Mouse (Mus musculus) hindbrain, embryonic 14.5 days (tissue): Measurements from ENCODE around the gene Map2k2. TPM values are rescaled to one million over a fixed set of nuclear protein-coding genes. Genes with fewer than 3 reads are reported as not detected.
A peak's percentile ranks its signal among the peaks of the same experiment; 100 is the strongest.

ENCODE experiments used
- ATAC-seq: fragments of 200-750 bp; cut with Nextera tagmentation; 2 replicates; pipeline ENCODE4 v1.8.0; 2017; ENCODE audit warnings: moderate number of reproducible peaks, mild to moderate bottlenecking, moderate TSS enrichment, moderate library complexity; ENCODE audit not compliant: low FRiP score
- DNase-seq: peaks from one replicate; pipeline ENCODE4 v3.0.0-alpha.2; 2015; ENCODE audit warnings: low spot score
- H3K27ac ChIP-seq: fragments of 300-500 bp; sonication (generic); 2 replicates; pipeline ENCODE4 v1.5.1; 2014; ENCODE audit warnings: mild to moderate bottlenecking, moderate library complexity
- H3K27me3 ChIP-seq: fragments of 300-500 bp; sonication (generic); 2 replicates; pipeline ENCODE4 v1.6.1; 2014; ENCODE audit warnings: mild to moderate bottlenecking, low read length, mixed read lengths; ENCODE audit not compliant: control insufficient read depth, insufficient read depth
- H3K36me3 ChIP-seq: fragments of 300-500 bp; sonication (generic); replicated peaks from 2 replicates; pipeline ENCODE4 v1.6.1; 2014; ENCODE audit not compliant: control insufficient read depth, insufficient read depth
- H3K4me1 ChIP-seq: fragments of 300-500 bp; sonication (generic); replicated peaks from 2 replicates; pipeline ENCODE4 v1.6.1; 2014; ENCODE audit warnings: antibody characterized with exemption, low read length, mixed read lengths; ENCODE audit not compliant: control insufficient read depth, insufficient read depth
- H3K4me2 ChIP-seq: fragments of 300-500 bp; sonication (generic); replicated peaks from 2 replicates; pipeline ENCODE4 v1.6.1; 2014; ENCODE audit warnings: mild to moderate bottlenecking, moderate library complexity
- H3K4me3 ChIP-seq: fragments of 300-500 bp; sonication (generic); replicated peaks from 2 replicates; pipeline ENCODE4 v1.5.1; 2014; ENCODE audit warnings: mild to moderate bottlenecking, low read length
- H3K9ac ChIP-seq: fragments of 300-500 bp; sonication (generic); 2 replicates; pipeline ENCODE4 v1.6.1; 2014
- H3K9me3 ChIP-seq: fragments of 300-500 bp; sonication (generic); 2 replicates; pipeline ENCODE4 v1.6.1; 2016; ENCODE audit warnings: low read length; ENCODE audit not compliant: control insufficient read depth
- WGBS: fragments of 180-500 bp; shearing (Covaris S2); extraction: QIAGEN DNeasy Blood & Tissue Kit; methylation state at CpG from one replicate; pipeline ENCODE4 v1.1.7; 2014; 5-methylcytosine and 5-hydroxymethylcytosine counted together
- polyA plus RNA-seq: library from polyadenylated mRNA; unstranded; fragments of >200 nt; fragmentation: Nextera tagmentation; extraction: Ambion mirVana; gene quantifications from 2 replicates; pipeline ENCODE4 v1.2.1, GENCODE M21; 2014

Map2k2 gene
- polyA plus RNA-seq, 1 experiment from 2014 or later: 222 TPM

DNA sequence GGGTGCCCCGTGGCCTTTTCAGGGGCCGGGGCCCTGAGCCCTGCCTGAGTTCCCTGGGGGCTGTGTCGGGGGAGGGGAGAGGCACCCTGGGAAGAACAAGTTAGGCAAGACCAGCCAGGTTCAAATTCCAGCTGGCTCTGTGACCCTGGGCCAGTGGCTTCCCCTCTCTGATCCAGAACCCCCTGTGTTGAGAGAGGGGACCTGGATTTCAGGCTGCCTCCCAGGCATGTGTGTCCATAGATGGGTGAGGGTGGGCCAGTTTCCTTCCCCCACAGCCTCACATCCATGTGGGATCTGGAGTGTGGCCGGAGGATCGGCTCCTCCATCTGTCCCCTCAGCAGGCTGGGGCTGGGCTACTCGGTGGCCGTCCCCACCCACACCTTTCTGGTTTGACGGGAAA lies 34.3 kb downstream of the Map2k2 start:
- DNase-seq (no peak), ATAC-seq (no peak)
- H3K9ac ChIP-seq: peak overlapping the region; percentile 20; the same call in 1 of the 2 replicates
- WGBS: 69% methylated on average over 8 of the region's 8 CpGs
- no peak overlapping the region for H3K27ac ChIP-seq
- H3K9me3 ChIP-seq: no peaks in the 10 kb centered on the region
- peaks cover 7% of the 10 kb centered on the region; the same call in 1 of the 2 replicates for H3K27me3 ChIP-seq
- H3K36me3 ChIP-seq: peaks cover 15% of the 10 kb centered on the region
- peaks cover 29% of the 10 kb centered on the region for H3K4me1 ChIP-seq
- H3K4me2 ChIP-seq: peak overlapping the region; percentile 3
- no peak overlapping the region for H3K4me3 ChIP-seq

DNA sequence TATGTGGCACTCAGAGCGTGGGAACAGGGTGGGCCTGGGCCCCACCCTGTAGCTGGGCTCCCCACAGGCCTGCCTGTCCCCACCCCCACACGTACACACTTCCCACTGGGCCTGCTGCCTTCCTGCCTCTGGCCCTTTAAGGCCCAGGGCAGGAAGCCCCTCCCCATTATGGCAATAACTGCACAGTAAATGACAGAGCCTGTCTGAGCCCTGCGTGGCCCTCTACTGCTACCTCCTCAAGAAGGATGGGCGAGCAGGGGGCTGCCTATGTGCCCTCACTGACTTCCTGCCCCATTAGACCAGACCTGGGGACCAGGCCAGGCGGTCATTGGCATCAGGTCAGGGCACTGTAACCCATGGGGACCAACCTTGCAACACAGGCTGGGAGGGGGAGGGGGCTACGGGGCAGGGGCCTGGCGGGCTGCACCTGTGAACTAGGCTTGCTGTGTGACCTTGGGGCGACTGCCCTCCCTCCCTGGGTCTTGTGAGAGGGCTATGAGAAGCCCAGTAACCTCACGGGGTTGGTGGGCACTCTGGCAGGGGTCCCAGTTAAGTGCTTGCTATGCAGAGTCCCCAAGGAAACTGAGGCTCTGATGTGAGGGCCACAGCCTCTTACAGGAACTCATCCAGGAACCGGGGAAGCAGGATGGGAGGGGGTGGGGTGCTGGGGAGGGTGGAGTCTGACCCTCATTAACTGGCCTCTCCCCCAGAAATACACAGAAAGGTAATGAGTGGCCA lies 35.2 kb downstream of the Map2k2 start:
- DNase-seq: no peak
- Histone ChIP-seq H3K4me1 (peaks cover 29% of the 10 kb centered on the region), H3K27me3 (no peaks in the 10 kb centered on the region), H3K4me3 (no peak overlapping the region), H3K9me3 (no peaks in the 10 kb centered on the region), H3K36me3 (peaks cover 24% of the 10 kb centered on the region), H3K27ac (no peak overlapping the region), H3K9ac (peak overlapping the region; percentile 20; the same call in 1 of the 2 replicates), H3K4me2 (peak overlapping the region; percentile 3)
- ATAC-seq: no peak
- 67% methylated on average over 10 of the region's 10 CpGs for WGBS

DNA sequence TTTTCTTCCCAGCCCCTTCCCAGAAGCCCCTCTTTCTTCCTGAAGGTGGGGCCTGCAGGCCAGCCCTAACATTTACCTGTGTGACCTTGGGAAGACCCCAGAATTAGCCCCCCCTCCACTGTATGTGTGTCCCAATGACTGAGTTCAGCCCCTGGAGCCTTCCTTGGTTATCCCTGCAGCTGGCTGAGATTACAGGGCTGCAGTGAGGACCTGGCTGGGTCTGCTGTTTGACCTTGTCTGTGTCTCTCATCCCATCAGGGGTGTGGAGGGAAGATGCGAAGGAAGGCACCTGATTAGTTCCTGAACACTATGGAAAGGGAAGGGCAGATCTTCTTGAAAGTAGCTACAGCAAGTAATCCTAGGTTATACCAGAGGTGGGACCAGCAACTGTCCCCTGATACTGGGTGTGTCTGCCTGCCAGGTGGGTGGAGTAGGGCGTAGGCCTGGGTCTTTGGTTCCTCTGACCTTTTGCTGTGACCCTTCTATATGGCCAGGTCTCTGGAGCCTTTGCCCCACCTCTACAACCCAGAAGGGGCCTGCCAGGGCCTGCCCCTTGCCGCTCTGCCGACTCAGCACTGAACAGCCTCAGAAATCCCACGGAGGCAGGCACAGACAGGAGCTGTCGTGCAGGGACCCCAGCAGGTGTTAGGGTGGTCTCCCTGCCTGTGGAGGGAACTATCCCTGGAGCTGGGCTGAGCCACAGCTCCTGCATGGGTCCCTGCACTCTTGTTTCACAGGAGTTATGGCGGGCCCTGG lies 35.9 kb downstream of the Map2k2 start:
- Histone ChIP-seq H3K36me3 (peaks cover 31% of the 10 kb centered on the region), H3K4me1 (peaks cover 29% of the 10 kb centered on the region), H3K27ac (no peak overlapping the region), H3K4me2 (no peak overlapping the region), H3K4me3 (no peak overlapping the region), H3K9me3 (no peaks in the 10 kb centered on the region), H3K9ac (0 out of 2 replicates have a peak overlapping the region, but pooled peaks have one; percentile 19), H3K27me3 (no peaks in the 10 kb centered on the region)
- no peak for DNase-seq
- 72% methylated on average over 7 of the region's 7 CpGs for WGBS
- no peak for ATAC-seq

DNA sequence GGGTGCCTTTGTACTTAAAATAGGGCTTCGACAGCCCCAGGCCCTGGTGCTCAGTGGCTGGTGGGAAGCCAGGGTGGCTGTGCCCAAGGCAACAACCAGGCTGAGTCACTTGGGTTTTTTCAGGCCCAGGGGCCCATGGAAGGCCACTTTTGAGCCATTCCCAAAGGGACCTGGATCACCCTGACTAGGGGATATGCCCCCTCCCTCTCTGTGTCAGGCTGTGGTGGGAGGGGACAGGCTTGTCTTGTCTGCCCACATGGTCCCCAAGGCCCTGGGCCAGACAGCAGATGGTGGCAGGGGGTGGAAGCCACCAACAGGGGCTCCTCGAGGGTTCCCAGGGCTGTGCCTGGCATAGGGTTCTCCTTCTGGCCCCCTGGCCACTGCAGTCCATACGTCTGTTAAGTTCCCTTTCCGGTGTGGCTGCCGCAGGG lies 36.9 kb downstream of the Map2k2 start:
- Histone ChIP-seq H3K27me3 (no peaks in the 10 kb centered on the region), H3K36me3 (peaks cover 41% of the 10 kb centered on the region), H3K9ac (no peak overlapping the region), H3K4me3 (no peak overlapping the region), H3K4me1 (peaks cover 29% of the 10 kb centered on the region), H3K4me2 (no peak overlapping the region), H3K27ac (no peak overlapping the region), H3K9me3 (no peaks in the 10 kb centered on the region)
- 52% methylated on average over 5 of the region's 5 CpGs for WGBS
- DNase-seq (no peak), ATAC-seq (no peak)

DNA sequence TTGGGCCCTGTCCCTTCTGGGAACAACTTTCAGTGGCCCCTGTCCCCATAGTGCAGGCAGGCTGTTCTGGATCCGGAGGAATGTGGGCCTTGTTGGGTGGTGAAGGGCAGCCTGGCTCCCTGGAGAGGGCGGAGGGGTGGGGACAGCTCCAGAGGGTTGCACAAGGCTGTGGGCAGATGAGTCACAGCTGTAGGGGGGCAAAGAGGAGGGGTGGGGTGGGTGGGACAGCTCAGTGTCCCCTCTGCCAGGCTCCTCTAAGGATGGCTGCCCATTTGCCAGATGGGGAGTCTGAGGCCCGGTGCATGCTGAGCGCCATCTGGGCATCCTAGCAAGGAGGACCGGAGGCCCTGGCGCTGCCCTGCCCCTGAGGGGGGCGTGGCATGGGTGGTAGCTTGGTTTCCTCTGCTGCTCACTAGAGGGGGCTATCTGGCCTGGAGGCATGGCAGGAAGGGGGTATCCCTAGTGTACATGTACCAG lies 37.5 kb downstream of the Map2k2 start:
- Histone ChIP-seq H3K36me3 (peaks cover 47% of the 10 kb centered on the region), H3K9ac (no peak overlapping the region), H3K27me3 (no peaks in the 10 kb centered on the region), H3K4me2 (no peak overlapping the region), H3K27ac (no peak overlapping the region), H3K4me1 (peaks cover 28% of the 10 kb centered on the region), H3K9me3 (no peaks in the 10 kb centered on the region), H3K4me3 (no peak overlapping the region)
- ATAC-seq: no peak
- WGBS: 90% methylated on average over 6 of the region's 7 CpGs
- DNase-seq: no peak

DNA sequence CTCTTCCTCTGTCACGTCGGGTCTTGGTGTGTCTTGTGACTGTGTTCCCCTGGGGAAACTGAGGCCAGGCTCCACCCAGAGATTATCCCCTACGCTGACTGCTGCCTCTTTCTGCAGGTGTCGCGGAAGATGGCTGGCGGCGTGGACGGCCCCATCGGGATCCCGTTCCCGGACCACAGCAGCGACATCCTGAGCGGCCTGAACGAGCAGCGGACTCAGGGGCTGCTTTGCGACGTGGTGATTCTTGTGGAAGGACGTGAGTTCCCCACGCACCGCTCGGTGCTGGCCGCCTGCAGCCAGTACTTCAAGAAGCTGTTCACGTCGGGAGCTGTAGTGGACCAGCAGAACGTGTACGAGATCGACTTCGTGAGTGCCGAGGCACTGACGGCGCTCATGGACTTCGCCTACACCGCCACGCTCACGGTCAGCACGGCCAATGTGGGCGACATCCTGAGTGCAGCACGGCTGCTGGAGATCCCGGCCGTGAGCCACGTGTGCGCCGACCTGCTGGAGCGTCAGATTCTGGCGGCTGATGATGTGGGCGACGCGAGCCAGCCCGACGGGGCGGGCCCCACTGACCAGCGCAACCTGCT lies 38.2 kb downstream of the Map2k2 start:
- H3K9ac ChIP-seq: no peak overlapping the region
- WGBS: 97% methylated on average over 52 of the region's 52 CpGs
- H3K27ac ChIP-seq: no peak overlapping the region
- ATAC-seq (no peak), DNase-seq (no peak)
- no peak overlapping the region for H3K4me3 ChIP-seq
- no peaks in the 10 kb centered on the region for H3K9me3 ChIP-seq
- H3K36me3 ChIP-seq: peaks cover 54% of the 10 kb centered on the region
- H3K27me3 ChIP-seq: no peaks in the 10 kb centered on the region
- peaks cover 21% of the 10 kb centered on the region for H3K4me1 ChIP-seq
- H3K4me2 ChIP-seq: no peak overlapping the region

DNA sequence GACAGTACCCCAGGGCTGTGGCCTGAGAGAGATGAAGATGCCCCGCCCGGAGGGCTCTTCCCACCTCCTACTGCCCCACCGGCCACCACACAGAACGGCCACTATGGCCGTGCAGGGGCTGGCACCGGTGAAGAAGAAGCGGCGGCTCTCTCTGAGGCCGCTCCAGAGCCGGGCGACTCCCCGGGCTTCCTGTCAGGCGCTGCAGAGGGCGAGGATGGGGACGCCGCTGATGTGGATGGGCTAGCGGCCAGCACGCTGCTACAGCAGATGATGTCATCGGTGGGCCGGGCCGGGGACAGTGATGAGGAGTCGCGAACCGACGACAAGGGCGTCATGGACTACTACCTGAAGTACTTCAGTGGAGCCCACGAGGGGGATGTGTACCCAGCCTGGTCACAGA lies 39.0 kb downstream of the Map2k2 start:
- H3K27ac ChIP-seq: no peak overlapping the region

DNA sequence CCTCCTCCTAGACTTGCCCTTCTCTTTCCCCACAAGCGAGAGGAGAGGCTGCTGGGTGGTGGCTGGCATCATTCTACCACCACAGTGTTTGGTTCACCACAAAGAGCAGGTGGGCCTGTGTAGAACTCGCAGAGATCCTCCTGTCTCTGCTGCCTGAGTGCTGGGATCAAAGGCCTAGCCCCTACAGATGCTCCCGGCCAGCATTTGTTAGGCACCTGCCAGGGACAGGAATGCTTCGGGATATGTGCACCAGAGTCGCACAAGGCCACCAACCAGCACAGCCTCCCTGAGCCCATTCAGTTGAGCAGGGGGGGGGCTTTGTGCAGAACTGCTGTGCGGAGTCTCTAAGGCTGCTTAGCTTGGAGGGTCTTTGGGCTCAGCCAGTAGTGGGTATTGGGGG lies 39.6 kb downstream of the Map2k2 start:
- no peak overlapping the region for H3K9ac ChIP-seq
- 94% methylated on average over 6 of the region's 6 CpGs for WGBS
- no peak for ATAC-seq
- peaks cover 8% of the 10 kb centered on the region for H3K4me1 ChIP-seq
- H3K4me2 ChIP-seq: no peak overlapping the region
- H3K27me3 ChIP-seq: no peaks in the 10 kb centered on the region
- H3K9me3 ChIP-seq: no peaks in the 10 kb centered on the region
- no peak overlapping the region for H3K27ac ChIP-seq
- H3K4me3 ChIP-seq: no peak overlapping the region
- DNase-seq: no peak
- peaks cover 66% of the 10 kb centered on the region for H3K36me3 ChIP-seq

More for the DNA sequence above, 39.0 kb downstream of the Map2k2 start:
- Histone ChIP-seq H3K4me1 (peaks cover 14% of the 10 kb centered on the region), H3K36me3 (peaks cover 61% of the 10 kb centered on the region), H3K9ac (no peak overlapping the region), H3K4me3 (no peak overlapping the region), H3K9me3 (no peaks in the 10 kb centered on the region), H3K27me3 (no peaks in the 10 kb centered on the region), H3K4me2 (no peak overlapping the region)
- 92% methylated on average over 27 of the region's 27 CpGs for WGBS
- ATAC-seq: no peak
- DNase-seq: no peak

DNA sequence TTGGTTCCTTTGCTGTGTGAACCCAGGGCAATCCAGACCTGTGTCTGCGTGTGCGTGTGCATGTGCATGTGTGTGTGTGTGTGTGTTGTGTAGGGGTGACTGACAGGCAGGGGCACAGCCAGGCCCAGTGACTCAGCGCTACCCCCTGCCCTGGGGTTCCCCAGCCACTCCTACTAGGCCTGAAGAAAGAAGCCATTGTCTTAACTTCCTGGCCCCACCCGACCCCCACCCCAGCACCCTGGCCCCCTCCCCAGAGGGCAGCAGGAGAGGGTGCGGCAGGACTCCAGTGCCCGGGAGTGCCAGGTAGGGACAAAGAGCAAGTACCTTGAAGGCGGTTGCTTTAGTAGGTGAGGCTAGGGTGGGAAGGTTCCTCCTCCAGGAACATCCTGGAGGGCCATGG lies 40.1 kb downstream of the Map2k2 start:
- H3K4me3 ChIP-seq: no peak overlapping the region
- H3K27ac ChIP-seq: no peak overlapping the region
- peaks cover 4% of the 10 kb centered on the region; the same call in 1 of the 2 replicates for H3K4me1 ChIP-seq
- H3K9ac ChIP-seq: no peak overlapping the region; the same call in 1 of the 2 replicates
- peaks cover 66% of the 10 kb centered on the region for H3K36me3 ChIP-seq
- H3K4me2 ChIP-seq: no peak overlapping the region
- WGBS: 90% methylated on average over 7 of the region's 7 CpGs
- ATAC-seq: no peak
- DNase-seq: no peak
- no peaks in the 10 kb centered on the region for H3K27me3 ChIP-seq
- no peaks in the 10 kb centered on the region for H3K9me3 ChIP-seq
